Mouse (Mus musculus) ES-E14 (cell line): ENCODE data around the gene Vsnl1.

Source experiments
- CHD2 ChIP-seq: IDR thresholded peaks from 2 replicates; pipeline ENCODE4 v1.6.1; 2014; ENCODE audit warnings: mild to moderate bottlenecking, low read depth, low read length, inconsistent platforms
- HCFC1 ChIP-seq: IDR thresholded peaks from 2 replicates; pipeline ENCODE4 v1.6.1; 2012; ENCODE audit warnings: low read length, inconsistent platforms, borderline replicate concordance; ENCODE audit not compliant: insufficient read depth

DNA sequence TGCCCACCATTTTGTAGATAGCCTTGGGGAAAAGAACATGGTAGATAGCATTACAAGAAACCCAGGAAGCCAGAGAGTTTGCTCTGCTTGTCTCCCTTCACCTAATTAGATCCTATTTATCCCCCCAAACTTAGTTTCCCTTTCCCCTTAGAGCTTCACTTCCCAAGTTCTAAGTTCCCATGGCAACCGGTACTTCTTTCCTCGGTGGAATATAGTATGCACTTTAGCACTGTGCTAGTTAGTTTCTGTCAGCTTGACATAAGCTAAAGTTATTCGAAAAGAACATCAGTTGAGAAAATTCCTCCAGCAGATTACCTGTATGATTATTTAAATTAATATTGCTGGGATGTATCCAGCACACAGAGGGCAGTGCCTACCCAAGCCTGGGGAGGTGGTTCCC is 109.9 kb downstream of the Vsnl1 start:
- no peak for TF ChIP-seq CHD2
- TF ChIP-seq HCFC1, result no peak
